Mouse (Mus musculus): ENCODE measurements around the gene Heatr1. TPM values are rescaled to one million over a fixed set of nuclear protein-coding genes. Genes with fewer than 3 reads are reported as not detected.
"Not testable (repeated sequence)": the region's sequence is repeated elsewhere in the genome, so short reads cannot be mapped to it uniquely, and the experiment has no call there.

Heatr1 gene
- total RNA-seq, 2 experiments from 2014 or later = 23.4 to 37.0 TPM

DNA sequence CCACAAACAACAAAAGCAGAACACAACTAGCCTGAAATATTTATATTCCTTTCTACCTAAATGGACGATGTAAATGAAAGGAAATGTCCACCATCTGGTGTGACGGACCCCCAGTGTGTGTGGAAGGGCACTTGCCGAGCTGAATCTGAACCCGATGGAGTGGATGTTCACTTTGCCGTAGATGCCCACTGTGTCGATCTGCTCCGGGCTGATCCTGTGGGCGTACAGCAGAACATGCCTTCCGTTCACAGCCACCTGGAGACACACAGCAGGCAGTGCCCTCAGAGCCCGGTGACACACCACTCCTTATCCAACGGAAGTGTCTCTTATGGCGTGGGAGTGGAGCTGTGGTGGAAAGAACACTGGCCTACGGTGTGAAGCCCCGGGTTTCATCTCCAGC is 58.3 kb downstream of the Heatr1 start:
- no peak for DNase-seq (ENCODE audit: low spot score in 2 of 2)

DNA sequence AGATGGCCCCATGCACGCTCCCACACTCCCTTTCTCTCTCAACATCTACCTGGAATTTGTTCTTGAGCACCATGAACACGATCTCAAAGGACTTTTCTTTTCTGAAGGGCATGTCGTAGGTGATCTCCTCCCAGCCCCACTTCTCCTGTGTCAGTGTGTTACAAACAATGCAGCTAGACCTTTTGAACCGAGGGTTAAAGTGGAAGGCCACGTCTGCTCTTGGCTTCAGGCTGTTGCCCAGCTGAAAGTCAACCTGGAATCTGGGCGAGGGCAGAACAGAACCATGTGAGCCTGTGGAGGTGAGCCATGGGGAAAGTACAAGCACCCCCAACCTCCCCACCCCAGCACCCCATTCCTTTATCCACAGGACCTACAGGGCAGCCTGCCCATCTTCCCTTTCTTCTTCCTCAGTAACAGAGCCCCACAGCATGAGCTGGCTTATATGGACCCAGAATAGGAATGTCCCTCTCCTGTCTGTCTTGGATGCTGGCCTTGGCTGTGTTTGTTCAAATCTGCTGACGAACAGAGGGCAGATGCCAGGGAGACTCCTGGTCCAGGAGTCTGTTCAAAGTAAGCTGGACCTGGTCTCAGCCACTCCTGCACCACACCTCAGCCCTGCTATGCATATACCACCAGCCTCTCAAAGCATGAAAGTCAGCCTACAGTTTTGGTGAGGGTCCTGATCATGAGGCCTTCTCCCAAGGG is 60.0 kb downstream of the Heatr1 start:
- DNase-seq (ENCODE audit: low spot score in 2 of 2) = no peak

DNA sequence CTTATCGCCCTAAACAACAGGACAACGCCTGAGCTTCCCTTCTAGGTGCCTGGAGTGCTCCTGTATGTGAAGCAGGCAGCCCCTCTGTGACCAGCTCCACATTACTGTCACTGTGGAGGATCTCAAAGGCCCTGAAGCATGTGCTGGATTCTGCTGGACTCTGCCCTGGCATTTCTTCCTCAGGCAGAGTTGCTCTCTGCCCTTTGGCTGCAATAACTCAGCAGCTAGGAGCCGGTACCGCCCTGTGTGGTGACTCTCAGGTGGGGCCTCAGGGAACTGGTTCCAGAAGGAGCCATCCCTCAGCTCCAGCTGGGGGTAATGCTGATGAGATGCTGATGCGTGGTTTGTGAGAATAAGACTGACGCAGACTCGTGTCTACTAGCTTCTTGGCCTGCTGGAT is 61.9 kb downstream of the Heatr1 start:
- DNase-seq (ENCODE audit: low spot score in 2 of 2) = no peak

DNA sequence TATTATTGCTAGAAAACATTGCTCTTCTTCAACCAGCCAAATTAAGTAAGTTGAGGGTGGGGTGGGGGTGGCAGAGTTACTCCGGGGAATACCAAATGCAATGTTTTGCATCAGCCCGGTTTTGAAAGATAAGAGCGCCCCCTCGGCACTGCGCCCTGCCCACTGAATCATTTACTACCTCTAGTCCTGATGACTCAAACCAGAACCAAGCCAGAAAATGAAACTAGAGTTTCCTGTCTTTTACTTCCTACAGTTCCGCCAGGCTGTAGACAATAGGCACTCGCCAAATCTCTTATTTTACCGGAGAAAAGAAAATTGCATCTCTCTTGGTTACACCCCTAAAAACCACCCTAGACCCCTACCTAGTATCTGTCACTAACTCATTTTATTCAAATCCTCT is 65.6 kb downstream of the Heatr1 start:
- peak; percentile 37 to 39 for DNase-seq (ENCODE audit: low spot score in 2 of 2)

DNA sequence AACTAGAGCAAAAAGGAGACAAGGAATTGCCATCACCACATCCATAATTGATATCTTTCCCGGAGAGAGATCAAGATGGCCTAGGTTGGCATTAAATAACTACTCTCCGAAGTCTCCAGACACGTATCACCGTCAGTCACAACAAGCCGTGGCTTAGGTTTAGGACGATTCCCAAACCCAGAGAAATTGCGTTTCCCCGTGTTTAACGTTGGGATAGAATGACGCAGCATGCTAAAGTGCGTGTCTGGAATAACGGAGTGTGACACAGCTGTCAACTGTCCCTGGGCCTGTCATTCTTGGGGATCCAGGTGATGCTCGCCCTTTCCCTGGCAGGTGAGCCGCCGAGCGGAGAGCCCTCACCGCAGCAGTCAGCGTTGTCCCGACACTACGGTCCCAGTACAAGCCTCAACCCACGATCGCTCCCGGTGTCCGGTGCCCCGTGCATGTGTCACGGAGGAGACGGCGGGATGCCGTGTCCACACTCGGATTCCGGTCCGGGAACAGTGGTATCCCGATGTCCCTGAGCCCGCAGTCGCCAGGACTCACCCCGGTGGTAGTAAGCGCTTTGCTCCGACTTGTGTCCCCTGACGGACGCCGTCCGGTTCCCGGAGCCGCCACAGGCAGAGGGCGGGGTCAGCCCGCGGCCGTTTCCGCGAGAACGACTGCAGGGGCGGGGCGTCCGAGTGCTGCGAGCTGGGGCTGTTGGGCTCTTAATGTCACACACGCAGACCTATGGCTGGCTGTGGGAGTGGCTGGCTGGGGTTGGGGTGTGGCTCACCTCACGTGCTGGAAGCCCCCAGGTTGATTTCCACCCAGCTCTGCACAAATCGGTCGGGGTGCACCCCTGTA is 66.3 kb downstream of the Heatr1 start:
- peak; percentile 81 to 88 for DNase-seq (ENCODE audit: low spot score in 2 of 2)

DNA sequence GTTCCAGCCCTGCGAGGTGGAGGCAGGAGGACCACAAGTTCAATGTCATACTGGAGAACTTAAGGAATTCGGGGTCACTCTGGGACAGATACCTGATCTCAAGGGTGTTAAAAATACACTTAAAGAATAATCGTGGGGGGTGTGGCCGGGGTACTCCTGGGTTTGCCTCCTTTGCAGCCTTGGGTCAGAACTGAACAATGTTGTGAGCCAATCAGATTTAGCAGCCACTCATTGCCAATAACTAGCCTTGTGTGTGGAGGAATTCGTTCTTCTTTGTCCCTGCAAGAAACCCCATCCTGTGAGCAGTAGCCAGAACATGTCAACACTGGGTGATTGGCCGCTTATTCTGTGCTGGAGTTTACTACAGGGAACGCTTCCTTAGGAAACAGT is 66.9 kb downstream of the Heatr1 start:
- DNase-seq (ENCODE audit: low spot score in 2 of 2) = no peak

DNA sequence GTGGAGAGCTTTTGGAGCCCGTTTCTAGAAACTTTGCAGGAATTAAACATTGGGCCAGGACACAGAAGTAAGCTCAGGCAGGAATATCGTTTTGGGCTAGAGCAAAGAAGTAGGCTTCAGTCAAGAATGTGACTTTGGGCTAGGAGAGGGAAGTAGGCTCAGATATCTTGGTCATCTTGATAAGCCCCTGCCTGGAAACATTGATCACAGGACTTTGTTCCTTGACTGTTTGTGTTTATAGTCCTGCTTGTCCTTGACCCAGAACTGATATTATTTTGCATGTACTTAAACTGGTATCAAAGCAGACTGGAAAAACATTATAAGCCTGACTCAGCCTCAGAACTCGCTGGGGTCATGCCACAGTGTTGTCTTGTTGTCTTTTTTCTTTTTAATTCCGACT is 67.8 kb downstream of the Heatr1 start:
- DNase-seq (ENCODE audit: low spot score in 2 of 2) = no peak

DNA sequence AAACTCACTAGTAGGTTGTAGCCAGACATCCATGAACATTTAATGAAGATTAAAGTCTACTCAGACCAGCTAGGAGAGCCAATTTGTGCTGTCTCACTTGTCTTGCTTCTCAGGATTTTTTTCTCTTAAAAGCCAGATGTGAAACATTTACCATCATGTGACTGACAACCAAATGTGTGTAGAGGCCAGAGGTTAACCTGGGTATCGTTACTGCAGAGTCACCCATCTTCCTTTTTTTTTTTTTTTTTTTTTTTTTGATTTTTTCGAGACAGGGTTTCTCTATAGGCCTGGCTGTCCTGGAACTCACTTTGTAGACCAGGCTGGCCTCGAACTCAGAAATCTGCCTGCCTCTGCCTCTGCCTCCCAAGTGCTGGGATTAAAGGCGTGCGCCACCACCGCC is 69.3 kb downstream of the Heatr1 start:
- not testable (repeated sequence) for DNase-seq (ENCODE audit: low spot score in 2 of 2)

DNA sequence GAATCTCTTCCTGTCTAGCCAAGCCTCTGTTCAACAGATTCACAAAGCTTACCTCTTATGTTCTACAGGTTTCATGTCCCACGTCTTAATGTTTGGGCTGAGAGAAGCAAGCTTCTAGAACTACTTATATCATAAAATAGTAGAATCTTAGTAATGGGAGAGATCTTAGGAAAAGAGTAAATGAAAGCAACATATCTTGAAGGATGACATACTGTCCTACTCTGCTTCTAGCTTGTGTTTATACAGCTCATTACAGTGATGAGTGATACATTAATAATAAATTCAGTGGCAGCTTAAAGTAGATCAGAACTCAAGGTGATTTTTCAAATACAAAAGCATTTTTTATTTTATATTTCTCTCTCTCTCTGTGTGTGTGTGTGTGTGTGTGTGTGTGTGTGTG is 70.0 kb downstream of the Heatr1 start, which contains the start of gene Lgals8:
TSS of gene Lgals8 (minus strand) at position 101 of the 400 bp plus-strand sequence.
- no peak for DNase-seq (ENCODE audit: low spot score in 2 of 2)

DNA sequence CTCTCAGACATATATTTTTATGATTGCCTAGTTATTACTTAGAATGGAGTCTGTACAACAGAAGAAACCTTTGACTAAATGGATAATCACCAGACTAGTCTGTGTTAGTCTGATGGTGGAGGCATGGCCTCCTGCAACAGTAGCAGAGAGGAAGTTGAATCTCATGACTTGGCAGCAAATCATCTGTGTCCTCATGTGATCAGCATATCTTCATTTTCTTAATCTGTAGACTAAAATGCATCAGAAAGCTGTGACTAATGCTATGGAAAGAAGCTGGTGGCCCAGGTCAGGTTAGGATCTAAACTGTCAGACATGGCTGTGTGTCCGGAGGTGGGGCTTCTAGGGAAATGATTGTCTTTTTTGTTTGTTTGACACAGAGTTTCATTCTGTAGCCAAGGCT is 73.7 kb downstream of the Heatr1 start:
- DNase-seq (ENCODE audit: low spot score in 2 of 2) = no peak

DNA sequence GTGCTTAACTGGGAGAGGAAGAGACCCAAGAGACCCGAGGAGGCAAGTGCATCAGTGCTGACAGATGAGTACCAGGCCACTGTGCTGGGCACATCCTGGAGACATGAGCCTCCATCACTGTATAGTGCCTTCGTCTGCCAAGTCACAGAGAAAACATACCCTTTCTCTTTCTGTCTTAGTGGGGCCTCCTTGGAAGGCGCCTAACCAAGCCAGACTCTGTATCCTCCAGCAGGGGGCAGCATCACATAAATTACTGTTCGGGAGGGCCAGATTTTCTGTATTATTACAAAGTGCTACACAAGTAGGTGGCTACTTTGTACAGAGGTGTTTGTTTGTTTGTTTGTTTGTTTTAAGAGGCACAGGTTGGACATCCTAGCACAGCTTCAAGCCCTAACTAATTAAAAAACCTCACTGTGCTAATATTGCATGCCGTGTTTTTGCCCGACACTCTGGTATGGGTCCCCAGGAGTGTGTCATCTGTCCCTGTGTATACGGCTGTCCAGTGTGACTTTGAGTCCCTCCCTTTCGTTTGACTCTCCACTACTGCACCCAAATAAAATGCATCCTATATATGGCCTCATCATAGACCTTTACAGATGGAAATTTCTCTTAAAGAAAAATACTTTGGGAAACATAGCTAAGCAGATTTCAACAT is 79.0 kb downstream of the Heatr1 start:
- peak; percentile 86 to 87 for DNase-seq (ENCODE audit: low spot score in 2 of 2)

DNA sequence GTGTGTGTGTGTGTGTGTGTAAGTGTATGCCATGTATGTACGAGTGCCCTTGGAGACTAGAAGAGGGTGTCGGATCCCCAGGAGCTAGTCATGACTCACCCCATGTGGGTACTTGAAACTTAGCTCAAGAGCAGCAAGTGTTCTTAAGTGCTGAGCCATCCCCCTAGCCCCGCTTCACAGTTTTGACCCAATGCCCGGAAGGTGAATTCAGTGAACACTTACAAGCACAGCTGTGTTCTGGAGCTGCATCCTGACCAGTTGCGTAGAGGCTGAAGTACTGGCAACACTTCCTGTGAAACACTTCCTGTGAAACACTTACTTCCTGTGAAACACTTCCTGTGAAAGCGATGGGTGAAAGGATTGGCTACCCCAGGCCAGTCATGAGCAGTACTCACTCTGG is 80.4 kb downstream of the Heatr1 start:
- DNase-seq (ENCODE audit: low spot score in 2 of 2) = no peak

DNA sequence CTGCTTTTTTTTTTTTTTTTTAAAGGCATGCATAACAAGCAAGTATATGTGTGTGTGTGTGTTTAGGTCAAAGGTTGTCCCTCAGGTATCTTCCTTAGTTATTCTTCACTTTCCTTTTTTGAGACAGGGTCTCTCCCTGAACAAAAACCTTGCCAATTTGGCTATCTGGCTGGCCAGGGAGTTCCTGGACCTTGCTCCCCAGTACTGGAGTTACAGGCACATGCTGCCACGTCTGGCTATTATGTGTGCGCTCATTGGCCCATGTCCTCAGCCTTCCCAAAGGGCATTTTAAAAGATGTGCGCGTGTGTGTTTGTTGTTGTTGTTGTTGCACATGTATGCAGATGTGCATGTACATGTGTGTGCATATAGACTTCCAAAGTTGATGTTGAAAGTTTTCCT is 82.1 kb downstream of the Heatr1 start:
- DNase-seq (ENCODE audit: low spot score in 2 of 2) = no peak

DNA sequence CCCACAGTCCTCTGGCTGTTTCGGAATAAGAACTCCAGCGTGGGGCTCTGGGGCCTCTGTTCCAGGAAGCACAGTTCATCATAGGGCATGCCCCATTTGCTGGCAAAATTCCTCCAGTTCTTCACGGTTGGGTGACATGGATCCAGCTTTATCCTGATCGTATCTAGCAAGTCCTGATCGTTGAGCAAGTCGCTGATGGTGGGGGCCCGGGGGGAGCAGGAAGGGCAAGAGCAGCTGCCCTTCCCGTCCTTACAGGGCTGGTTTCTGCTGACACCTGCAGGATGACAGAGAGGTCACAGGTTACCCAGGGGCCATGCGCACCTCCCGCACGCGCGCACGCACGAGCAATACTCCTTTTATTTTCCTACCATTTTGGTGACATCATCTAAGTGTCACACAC is 83.5 kb downstream of the Heatr1 start:
- DNase-seq (ENCODE audit: low spot score in 2 of 2) = no peak

DNA sequence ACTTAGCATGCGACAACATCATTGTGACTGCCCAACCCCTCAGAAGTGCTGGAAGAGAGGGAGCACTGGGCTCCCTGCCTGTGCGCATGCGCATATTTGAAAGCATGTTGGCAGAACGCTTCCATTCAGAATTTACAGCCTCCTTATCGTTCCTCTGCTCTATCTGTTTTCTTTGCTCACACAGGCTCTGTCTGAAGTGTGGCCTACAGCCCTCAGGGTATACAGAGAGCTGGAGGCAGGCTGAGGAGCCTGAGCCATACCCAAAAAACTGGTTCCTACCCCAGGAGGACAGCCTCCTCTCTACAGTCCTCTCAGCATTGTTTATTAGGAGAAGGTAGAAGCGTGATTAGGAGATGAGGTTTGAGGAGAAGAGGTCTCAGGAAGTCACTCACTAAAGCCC is 85.0 kb downstream of the Heatr1 start:
- no peak for DNase-seq (ENCODE audit: low spot score in 2 of 2)

DNA sequence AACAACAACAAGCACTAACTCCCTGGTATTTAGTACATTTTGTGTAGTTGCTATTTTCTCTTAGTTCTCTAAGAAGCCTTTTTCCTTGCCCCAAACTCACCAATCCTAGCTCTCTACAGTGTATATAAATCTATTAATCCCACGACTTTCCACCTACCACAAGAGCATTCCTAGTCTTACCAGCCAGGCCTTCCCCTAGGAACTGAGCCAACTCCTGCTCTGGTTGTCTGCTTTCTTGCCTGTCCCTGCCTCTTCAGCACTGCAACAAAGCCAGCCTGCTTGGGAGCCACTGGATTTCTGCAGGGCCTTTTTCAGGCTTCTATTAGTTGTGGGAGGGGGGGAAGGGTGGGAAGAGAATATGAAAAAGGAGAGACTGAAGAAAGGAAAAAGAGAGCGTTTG is 90.4 kb downstream of the Heatr1 start:
- DNase-seq (ENCODE audit: low spot score in 2 of 2) = no peak

DNA sequence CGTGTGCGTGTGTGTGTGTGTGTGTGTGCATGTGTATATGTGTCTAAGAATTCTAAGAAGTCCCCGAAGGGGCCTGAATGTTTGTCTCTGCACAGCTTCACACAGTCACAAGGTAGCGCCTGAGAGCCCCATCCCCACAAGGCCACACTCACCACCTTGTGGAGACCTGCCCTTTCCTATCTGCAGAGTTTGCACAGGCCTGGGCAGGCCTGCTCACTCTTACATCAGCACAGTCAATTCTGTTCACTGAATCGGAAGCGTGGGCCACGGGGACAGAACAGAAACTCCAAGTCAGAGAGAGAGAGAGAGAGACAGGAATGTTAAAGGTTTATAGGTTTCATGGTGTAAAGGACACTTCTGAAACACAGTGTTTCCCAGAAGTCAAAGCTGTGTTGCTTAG is 90.8 kb downstream of the Heatr1 start:
- DNase-seq (ENCODE audit: low spot score in 2 of 2) = no peak

Other genes with a start within 250 kb of the Heatr1 start
- gene Mtr, start 136.9 kb upstream of the Heatr1 start, total RNA-seq (2021) = 10 to 100 TPM; 17.5 to 17.6 TPM
- 10 to 100 TPM; 18.4 to 22.6 TPM for gene Actn2, start 54.3 kb upstream of the Heatr1 start, total RNA-seq (2021)
- gene Lgals8, start 69.9 kb downstream of the Heatr1 start, total RNA-seq (2021) = 10 to 100 TPM; 28.0 to 31.4 TPM
- 1 to 10 TPM; 1.1 to 1.3 TPM for gene Edaradd, start 125.4 kb downstream of the Heatr1 start, total RNA-seq (2021)
- gene Ero1lb, start 170.8 kb downstream of the Heatr1 start, total RNA-seq (2021) = 1 to 10 TPM; 8.1 to 9.3 TPM

All from layer of hippocampus, postnatal 10 days (tissue).